11 mouse cellular contexts compared by ENCODE assay signal in genomic region chr11:74447991-74448403, GRCm38 (mm10).
DNase-seq lines count a peak whose midpoint lies in the region; ATAC-seq lines count a peak whose summit lies in the region.
"Had no signal": no experiment of that assay in that cellular context is flagged by ENCODE, and none has a peak within 500 bp of the region (broad histone marks: within the 10 kb centered on the region; RNA-seq: fewer than 3 reads in every experiment).

No protein-coding gene starts in this region.

- peaks cover 9% of the 10 kb centered on the region; the same call in 1 of the 2 replicates for H3K9me3 ChIP-seq in heart, embryonic 14.5 days (ENCODE audit: control insufficient read depth, low read length)
- 0 out of 2 replicates have a peak, but pooled peaks cover 4% of the 10 kb centered on the region for H3K9me3 ChIP-seq in stomach, embryonic 16.5 days (replicated peaks; ENCODE audit: control insufficient read depth, low read length)
- H3K9me3 ChIP-seq in forebrain, embryonic 13.5 days (replicated peaks), result 0 out of 2 replicates have a peak, but pooled peaks cover 3% of the 10 kb centered on the region
- H3K9me3 ChIP-seq: liver, embryonic 13.5 days; stomach, embryonic 15.5 days had no signal

- WGBS in heart, embryonic 14.5 days, result 78% methylated on average over 6 of the region's 6 CpGs
- WGBS in stomach, embryonic 16.5 days, result 83% methylated on average over 6 of the region's 6 CpGs
- WGBS in forebrain, embryonic 13.5 days, result 86% methylated on average over 6 of the region's 6 CpGs

- H3K27me3 ChIP-seq in heart, embryonic 14.5 days (ENCODE audit: control insufficient read depth, insufficient read depth, low read length), result no peaks in the 10 kb centered on the region
- H3K27me3 ChIP-seq in stomach, embryonic 16.5 days (ENCODE audit: control insufficient read depth, insufficient read depth, low read length), result no peaks in the 10 kb centered on the region
- no peaks in the 10 kb centered on the region for H3K27me3 ChIP-seq in forebrain, embryonic 13.5 days
- H3K27me3 ChIP-seq: liver, embryonic 13.5 days; stomach, embryonic 15.5 days had no signal

- no peak for DNase-seq in heart, adult 8-10 months (ENCODE audit: low spot score)
- peak; percentile 49 to 68 for DNase-seq in right cerebral cortex, adult 2 months (ENCODE audit: low spot score in 2 of 2)
- DNase-seq in right cerebral cortex, postnatal 10 days (ENCODE audit: low spot score in 2 of 2), result no peak
- peak; percentile 38 to 39 for DNase-seq in cerebellum, postnatal 10 days
- no peak for DNase-seq in liver
- DNase-seq: kidney, postnatal 14 days; liver, embryonic 13.5 days had no signal

- H3K4me1 ChIP-seq in heart, embryonic 14.5 days (ENCODE audit: control insufficient read depth in 2 of 2, insufficient read depth in 2 of 2, low read length in 2 of 2), result peaks cover 9 to 25% of the 10 kb centered on the region in 2 experiments
- H3K4me1 ChIP-seq in stomach, embryonic 16.5 days (ENCODE audit: control insufficient read depth, insufficient read depth, low read length), result no peaks in the 10 kb centered on the region
- H3K4me1 ChIP-seq in forebrain, embryonic 13.5 days, result no peaks in the 10 kb centered on the region
- H3K4me1 ChIP-seq: liver, embryonic 13.5 days; stomach, embryonic 15.5 days had no signal

- no peak overlapping the region for H3K4me2 ChIP-seq in heart, embryonic 14.5 days (ENCODE audit: low read length)
- H3K4me2 ChIP-seq in stomach, embryonic 16.5 days (ENCODE audit: low read depth, low read length), result no peak overlapping the region
- H3K4me2 ChIP-seq in forebrain, embryonic 13.5 days, result no peak overlapping the region
- H3K4me2 ChIP-seq: liver, embryonic 13.5 days; stomach, embryonic 15.5 days had no signal

- H3K36me3 ChIP-seq in heart, embryonic 14.5 days (ENCODE audit: control insufficient read depth, insufficient read depth, low read length), result no peaks in the 10 kb centered on the region
- no peaks in the 10 kb centered on the region for H3K36me3 ChIP-seq in stomach, embryonic 16.5 days (ENCODE audit: control insufficient read depth, insufficient read depth, low read length)
- no peaks in the 10 kb centered on the region for H3K36me3 ChIP-seq in forebrain, embryonic 13.5 days (ENCODE audit: poor library complexity, severe bottlenecking)
- H3K36me3 ChIP-seq: liver, embryonic 13.5 days; stomach, embryonic 15.5 days had no signal

- H3K27ac ChIP-seq in heart, embryonic 14.5 days (replicated peaks in 1 of 2; ENCODE audit: control insufficient read depth in 1 of 2, insufficient read depth in 1 of 2, low read depth in 2 of 2, low read length in 2 of 2), result peak overlapping the region; percentile 56 to 90
- H3K27ac ChIP-seq in stomach, embryonic 16.5 days (ENCODE audit: low read length), result no peak overlapping the region
- H3K27ac ChIP-seq in forebrain, embryonic 13.5 days, result no peak overlapping the region
- H3K27ac ChIP-seq: liver, embryonic 13.5 days; stomach, embryonic 15.5 days had no signal

- ATAC-seq in heart, embryonic 14.5 days (ENCODE audit: insufficient number of reproducible peaks, insufficient read depth, low FRiP score, low read depth), result no peak
- ATAC-seq in stomach, embryonic 16.5 days (ENCODE audit: insufficient read depth, low FRiP score), result peak; percentile 21; the same call in 1 of the 2 replicates
- no peak for ATAC-seq in forebrain, embryonic 13.5 days

- no peak overlapping the region for H3K4me3 ChIP-seq in heart, embryonic 14.5 days (ENCODE audit: control insufficient read depth in 1 of 2, insufficient read depth in 1 of 2, low read depth in 1 of 2, low read length in 2 of 2)
- H3K4me3 ChIP-seq in stomach, embryonic 16.5 days (replicated peaks; ENCODE audit: low read length), result no peak overlapping the region
- H3K4me3 ChIP-seq in forebrain, embryonic 13.5 days, result no peak overlapping the region
- H3K4me3 ChIP-seq: liver, embryonic 13.5 days; stomach, embryonic 15.5 days had no signal

- H3K9ac ChIP-seq in heart, embryonic 14.5 days (ENCODE audit: low read length), result no peak overlapping the region
- no peak overlapping the region for H3K9ac ChIP-seq in stomach, embryonic 16.5 days (ENCODE audit: low read length)
- no peak overlapping the region for H3K9ac ChIP-seq in forebrain, embryonic 13.5 days
- H3K9ac ChIP-seq: liver, embryonic 13.5 days; stomach, embryonic 15.5 days had no signal

Comparison
In these comparisons a context has a peak if more than half of its experiments do, and no peak if none do; other contexts are left out.
1. DNase-seq: peak in right cerebral cortex, adult 2 months (2 of 2) and cerebellum, postnatal 10 days (2 of 2); none in heart, adult 8-10 months (single experiment), right cerebral cortex, postnatal 10 days (0 of 2) and liver (single experiment).
2. H3K27ac ChIP-seq: peak in heart, embryonic 14.5 days (2 of 2); none in stomach, embryonic 16.5 days (single experiment) and forebrain, embryonic 13.5 days (single experiment).